Mouse (Mus musculus): ENCODE data around the gene Olfr824. TPM values are rescaled to one million over a fixed set of nuclear protein-coding genes. Genes with fewer than 3 reads are reported as not detected.
"Not testable (repeated sequence)": the region's sequence is repeated elsewhere in the genome, so short reads cannot be mapped to it uniquely, and the experiment has no call there.

Olfr824 gene
- not detected for total RNA-seq (2021)
- long read RNA-seq, experiment 1: 0 reads
- long read RNA-seq, experiment 2: 0 reads

GRCm38 (mm10) chr10:130129900-130130299, at the start of gene Olfr824:
Olfr824 (minus strand) TSS chr10:130130000.
- DNase-seq: not testable (repeated sequence)

GRCm38 (mm10) chr10:130166666-130167065, 36.9 kb upstream of the Olfr824 start, which contains the start of gene Olfr825:
Olfr825 (minus strand) TSS chr10:130166766.
- DNase-seq: no peak

GRCm38 (mm10) chr10:130165196-130165595, 35.4 kb upstream of the Olfr824 start:
- DNase-seq: no peak

- DNase-seq: no peak
Observed at GRCm38 (mm10) chr10:130144121-130144520, 14.3 kb upstream of the Olfr824 start.

- DNase-seq: not testable (repeated sequence)
Observed at GRCm38 (mm10) chr10:130142481-130142880, 12.7 kb upstream of the Olfr824 start.

GRCm38 (mm10) chr10:130134811-130135210, 5.0 kb upstream of the Olfr824 start:
- DNase-seq: no peak

- DNase-seq: not testable (repeated sequence)
Observed at GRCm38 (mm10) chr10:130116045-130116444, 13.8 kb downstream of the Olfr824 start.

GRCm38 (mm10) chr10:130115283-130115682, 14.5 kb downstream of the Olfr824 start, which contains the start of gene Olfr823:
Olfr823 (minus strand) TSS chr10:130115383.
- not testable (repeated sequence) for DNase-seq

- DNase-seq: no peak
Observed at GRCm38 (mm10) chr10:130096104-130096503, 33.7 kb downstream of the Olfr824 start.

GRCm38 (mm10) chr10:130092838-130093440, 36.9 kb downstream of the Olfr824 start:
- no peak for DNase-seq

Other genes with a start within 250 kb of the Olfr824 start
- not detected for gene Olfr815, start 224.1 kb downstream of the Olfr824 start, total RNA-seq (2021)
- not detected for gene Olfr816, start 214.4 kb downstream of the Olfr824 start, total RNA-seq (2021)
- gene Olfr818, start 180.9 kb downstream of the Olfr824 start, total RNA-seq (2021): not detected
- not detected for gene Olfr819, start 162.7 kb downstream of the Olfr824 start, total RNA-seq (2021)
- gene Olfr247, start 153.9 kb downstream of the Olfr824 start, total RNA-seq (2021): not detected
- gene Gm10310, start 144.9 kb downstream of the Olfr824 start, total RNA-seq (2021): not detected
- not detected for gene Olfr820, start 117.4 kb downstream of the Olfr824 start, total RNA-seq (2021)
- not detected for gene Olfr821, start 99.7 kb downstream of the Olfr824 start, total RNA-seq (2021)
- gene Olfr822, start 58.8 kb downstream of the Olfr824 start, total RNA-seq (2021): not detected
- not detected for gene Olfr823, start 14.6 kb downstream of the Olfr824 start, total RNA-seq (2021)
- not detected for gene Olfr825, start 36.8 kb upstream of the Olfr824 start, total RNA-seq (2021)
- not detected for gene Olfr826, start 54.2 kb upstream of the Olfr824 start, total RNA-seq (2021)
- not detected for gene Olfr827, start 84.4 kb upstream of the Olfr824 start, total RNA-seq (2021)
- not detected for gene Neurod4, start 150.2 kb upstream of the Olfr824 start, total RNA-seq (2021)
- gene Tespa1, start 192.9 kb upstream of the Olfr824 start, total RNA-seq (2021): under 1 TPM in 1 of 2 experiments, not detected in 1; 0.96 TPM